Mouse (Mus musculus) heart, postnatal 0 days (tissue): Measurements from ENCODE around the gene Dlg2. TPM values are rescaled to one million over a fixed set of nuclear protein-coding genes. Genes with fewer than 3 reads are reported as not detected.
A peak's percentile ranks its signal among the peaks of the same experiment; 100 is the strongest.

ENCODE experiments used
- ATAC-seq: fragments of 200-750 bp; cut with Nextera tagmentation; 2 replicates; pipeline ENCODE4 v1.8.0; 2017; ENCODE audit warnings: low read depth, moderate number of reproducible peaks, moderate library complexity; ENCODE audit not compliant: insufficient read depth
- DNase-seq: peaks from one replicate; pipeline ENCODE4 v3.0.0-alpha.2; 2016; ENCODE audit warnings: low spot score
- H3K27ac ChIP-seq: fragments of 300-500 bp; sonication (generic); 2 replicates; pipeline ENCODE4 v1.5.1; 2014; ENCODE audit warnings: low read depth, mild to moderate bottlenecking
- H3K27me3 ChIP-seq: fragments of 300-500 bp; sonication (generic); 2 replicates; pipeline ENCODE4 v1.6.1; 2014; ENCODE audit warnings: low read length, mixed read lengths; ENCODE audit not compliant: control insufficient read depth, insufficient read depth
- H3K36me3 ChIP-seq: fragments of 300-500 bp; sonication (generic); replicated peaks from 2 replicates; pipeline ENCODE4 v1.6.1; 2014; ENCODE audit warnings: low read length, mixed read lengths; ENCODE audit not compliant: control insufficient read depth, insufficient read depth
- H3K4me1 ChIP-seq: fragments of 300-500 bp; sonication (generic); 2 replicates; pipeline ENCODE4 v1.6.1; 2014; ENCODE audit warnings: antibody characterized with exemption; ENCODE audit not compliant: control insufficient read depth, insufficient read depth
- H3K4me2 ChIP-seq: fragments of 300-500 bp; sonication (generic); 2 replicates; pipeline ENCODE4 v1.6.1; 2014; ENCODE audit warnings: low read depth, mild to moderate bottlenecking, low read length, moderate library complexity
- H3K4me3 ChIP-seq: fragments of 300-500 bp; sonication (generic); 2 replicates; pipeline ENCODE4 v1.5.1; 2014; ENCODE audit warnings: low read depth, low read length
- H3K9ac ChIP-seq: fragments of 300-500 bp; sonication (generic); replicated peaks from 2 replicates; pipeline ENCODE4 v1.6.1; 2014; ENCODE audit warnings: low read depth, low read length, mixed read lengths
- H3K9me3 ChIP-seq: fragments of 300-500 bp; sonication (generic); replicated peaks from 2 replicates; pipeline ENCODE4 v1.6.1; 2016; ENCODE audit warnings: low read length; ENCODE audit not compliant: control insufficient read depth
- CTCF ChIP-seq: IDR thresholded peaks from 2 replicates; pipeline ENCODE4 v1.5.1; 2016; ENCODE audit warnings: antibody characterized with exemption, control low read depth, low read depth
- EP300 ChIP-seq: IDR thresholded peaks from 2 replicates; pipeline ENCODE4 v1.6.1; 2016; ENCODE audit warnings: antibody characterized with exemption, low read depth
- WGBS: fragments of 180-500 bp; shearing (Covaris S2); extraction: QIAGEN DNeasy Blood & Tissue Kit; methylation state at CpG from one replicate; pipeline ENCODE4 v1.1.7; 2014; 5-methylcytosine and 5-hydroxymethylcytosine counted together
- polyA plus RNA-seq: library from polyadenylated mRNA; unstranded; fragments of >200 nt; fragmentation: Nextera tagmentation; extraction: Ambion mirVana; gene quantifications from 2 replicates; pipeline ENCODE4 v1.2.1, GENCODE M21; 2015
- total RNA-seq: library from RNA; depleted of rRNA; stranded (reverse); fragments of >200 nt; gene quantifications from 2 replicates; pipeline ENCODE4 v1.2.3, GENCODE M21; 2014; ENCODE audit warnings: low replicate concordance

The Dlg2 gene
- total and polyA plus RNA-seq, 2 experiments from 2014 or later: 1.3 to 2.3 TPM

DNA sequence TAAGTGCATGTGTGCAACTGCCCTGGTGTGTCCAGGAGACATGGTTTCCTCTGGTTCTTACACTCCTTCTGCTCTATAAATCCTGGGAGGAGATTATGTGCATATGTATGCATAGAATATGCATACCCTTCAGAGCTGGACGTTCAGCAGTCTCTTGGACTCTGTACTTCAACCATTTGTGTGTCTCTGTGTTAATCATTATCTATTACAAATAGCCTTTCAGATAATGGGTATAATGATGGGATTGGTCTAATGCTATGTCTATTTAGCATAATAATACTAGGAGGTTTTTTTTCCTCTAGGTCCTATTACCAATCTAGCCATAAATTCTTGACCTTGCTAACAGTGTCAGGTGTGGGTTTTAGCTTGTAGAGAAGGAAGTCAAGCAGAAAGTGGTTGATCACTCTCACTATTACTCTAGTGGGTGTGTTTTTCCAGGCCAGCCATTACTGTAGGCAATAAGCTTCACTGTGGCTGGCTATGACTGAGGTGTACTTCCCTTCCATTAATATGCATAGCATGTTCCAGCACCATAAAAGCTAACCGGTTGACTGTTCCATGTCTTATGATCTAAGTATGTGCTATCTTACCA lies 1549.1 kb downstream of the Dlg2 start:
- no peak for TF ChIP-seq EP300
- 66% methylated on average over 2 of the region's 2 CpGs for WGBS
- H3K27ac ChIP-seq: no peak overlapping the region
- no peaks in the 10 kb centered on the region for H3K9me3 ChIP-seq
- no peaks in the 10 kb centered on the region for H3K4me1 ChIP-seq
- no peaks in the 10 kb centered on the region for H3K36me3 ChIP-seq
- ATAC-seq (no peak), DNase-seq (no peak)
- H3K9ac ChIP-seq: no peak overlapping the region
- no peaks in the 10 kb centered on the region for H3K27me3 ChIP-seq
- H3K4me2 ChIP-seq: no peak overlapping the region
- no peak overlapping the region for H3K4me3 ChIP-seq

- H3K4me2 ChIP-seq: no peak overlapping the region
- no peak overlapping the region for H3K9ac ChIP-seq
- H3K4me1 ChIP-seq: no peaks in the 10 kb centered on the region
- H3K27ac ChIP-seq: no peak overlapping the region
- TF ChIP-seq EP300: no peak
- TF ChIP-seq CTCF: peak; percentile 84
- H3K27me3 ChIP-seq: no peaks in the 10 kb centered on the region
- no peak overlapping the region for H3K4me3 ChIP-seq
- no peaks in the 10 kb centered on the region for H3K9me3 ChIP-seq
- DNase-seq (peak; percentile 20), ATAC-seq (no peak)
- no peaks in the 10 kb centered on the region for H3K36me3 ChIP-seq
- 36% methylated on average over 7 of the region's 7 CpGs for WGBS
These were observed 1550.6 kb downstream of the Dlg2 start for GRCm38 (mm10) chr7:92027049-92027448.

- TF ChIP-seq CTCF: no peak
- Histone ChIP-seq H3K27ac (no peak overlapping the region), H3K36me3 (no peaks in the 10 kb centered on the region), H3K4me1 (no peaks in the 10 kb centered on the region), H3K9ac (no peak overlapping the region), H3K27me3 (no peaks in the 10 kb centered on the region), H3K4me2 (no peak overlapping the region), H3K4me3 (no peak overlapping the region), H3K9me3 (no peaks in the 10 kb centered on the region)
- DNase-seq (no peak), ATAC-seq (no peak)
- 63% methylated on average over 2 of the region's 2 CpGs for WGBS
These were observed 1557.8 kb downstream of the Dlg2 start for GRCm38 (mm10) chr7:92034256-92034655.

- Histone ChIP-seq H3K4me3 (no peak overlapping the region), H3K27me3 (no peaks in the 10 kb centered on the region), H3K4me1 (no peaks in the 10 kb centered on the region), H3K4me2 (no peak overlapping the region), H3K36me3 (no peaks in the 10 kb centered on the region), H3K9me3 (no peaks in the 10 kb centered on the region), H3K9ac (no peak overlapping the region), H3K27ac (no peak overlapping the region)
- no peak for DNase-seq
- TF ChIP-seq CTCF (no peak), EP300 (no peak)
- no peak for ATAC-seq
These were observed 1563.7 kb downstream of the Dlg2 start for GRCm38 (mm10) chr7:92040187-92040586.

GRCm38 (mm10) chr7:92040785-92041411 lies 1564.4 kb downstream of the Dlg2 start:
- Histone ChIP-seq H3K4me1 (no peaks in the 10 kb centered on the region), H3K4me2 (no peak overlapping the region), H3K36me3 (no peaks in the 10 kb centered on the region), H3K27ac (no peak overlapping the region), H3K4me3 (no peak overlapping the region), H3K9me3 (no peaks in the 10 kb centered on the region), H3K9ac (no peak overlapping the region), H3K27me3 (no peaks in the 10 kb centered on the region)
- 42% methylated on average over 2 of the region's 2 CpGs for WGBS
- no peak for TF ChIP-seq EP300
- no peak for TF ChIP-seq CTCF
- ATAC-seq (no peak), DNase-seq (no peak)

DNA sequence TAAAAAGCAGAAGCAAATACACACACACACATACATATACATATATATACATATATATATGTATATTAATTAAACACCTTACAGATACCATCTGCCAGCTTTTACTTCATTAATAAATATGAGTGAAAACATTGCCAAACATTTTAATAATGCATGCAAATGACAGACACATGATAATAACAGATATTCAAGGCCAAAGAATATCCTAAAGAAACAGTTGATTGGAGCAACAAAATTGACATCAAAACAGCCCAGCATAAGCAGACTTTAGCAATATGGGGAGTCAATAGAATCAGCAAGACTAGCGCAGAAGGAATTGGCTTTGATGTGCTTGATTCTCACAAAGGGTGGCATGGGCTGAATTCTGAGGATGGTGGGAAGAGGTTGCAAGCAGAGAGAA lies 1568.5 kb downstream of the Dlg2 start:
- H3K27ac ChIP-seq: no peak overlapping the region
- WGBS: 81% methylated on average over 1 of the region's 1 CpGs
- H3K4me1 ChIP-seq: no peaks in the 10 kb centered on the region
- no peaks in the 10 kb centered on the region for H3K9me3 ChIP-seq
- no peak for DNase-seq
- no peak overlapping the region for H3K4me2 ChIP-seq
- H3K9ac ChIP-seq: no peak overlapping the region
- H3K36me3 ChIP-seq: no peaks in the 10 kb centered on the region
- TF ChIP-seq EP300 (no peak), CTCF (no peak)
- no peaks in the 10 kb centered on the region for H3K27me3 ChIP-seq
- H3K4me3 ChIP-seq: no peak overlapping the region
- no peak for ATAC-seq
